Mouse (Mus musculus) mouse embryonic stem cell (cell line): ENCODE measurements around the gene Ube2c.

Experiments used
- in situ Hi-C, 2 experiments: fragments of 300-500 bp; cut with MboI; formaldehyde crosslinking; loops; 1 replicate in 1 of 2; 3 replicates in 1 of 2; pipeline ENCODE4 v1.14.3; 2019 to 2020; ENCODE audit warnings: low sequenced_read_pairs in 2 of 2, low pct_unique_long_range_greater_than_20kb in 1 of 2, mixed read lengths in 1 of 2; ENCODE audit not compliant: unreplicated experiment in 1 of 2

Gene Ube2c

DNA sequence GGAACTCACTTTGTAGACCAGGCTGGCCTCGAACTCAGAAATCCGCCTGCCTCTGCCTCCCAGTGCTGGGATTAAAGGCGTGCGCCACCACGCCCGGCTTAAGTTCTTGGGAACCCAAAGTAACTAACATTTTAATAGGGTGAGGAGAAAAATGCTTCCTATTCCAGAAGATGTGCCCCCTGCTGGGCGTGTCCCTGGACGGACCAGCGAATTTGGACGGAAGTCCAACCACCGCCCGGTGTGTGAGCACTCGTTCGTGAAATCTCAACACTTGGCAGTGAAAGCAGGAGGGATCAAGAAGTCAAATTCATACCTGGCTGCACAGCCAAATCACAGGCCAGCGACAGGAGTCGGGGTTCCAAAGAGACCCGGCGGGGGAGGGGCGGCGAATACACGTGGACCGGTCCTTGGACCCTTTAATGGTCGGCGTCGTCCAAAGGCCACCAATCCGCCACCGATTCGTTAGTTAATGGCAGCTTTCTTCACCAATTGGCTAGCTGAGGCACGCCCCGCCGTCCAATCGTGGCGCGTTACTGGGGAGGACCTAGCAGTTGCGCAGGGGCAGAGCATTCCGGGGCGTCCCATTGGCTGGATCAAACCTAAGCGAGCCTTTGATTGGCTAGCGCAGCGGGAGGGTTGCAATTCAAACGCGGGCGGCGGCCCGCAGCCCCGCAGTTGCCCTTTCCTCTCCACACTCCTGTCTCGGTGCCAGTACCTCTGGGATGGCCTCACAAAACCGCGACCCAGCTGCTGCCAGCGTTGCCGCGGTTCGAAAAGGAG, at the start of gene Ube2c:
Gene Ube2c (plus strand): TSS at position 641 of the 780 bp plus-strand sequence.
- in situ Hi-C loops = no loop called here

DNA sequence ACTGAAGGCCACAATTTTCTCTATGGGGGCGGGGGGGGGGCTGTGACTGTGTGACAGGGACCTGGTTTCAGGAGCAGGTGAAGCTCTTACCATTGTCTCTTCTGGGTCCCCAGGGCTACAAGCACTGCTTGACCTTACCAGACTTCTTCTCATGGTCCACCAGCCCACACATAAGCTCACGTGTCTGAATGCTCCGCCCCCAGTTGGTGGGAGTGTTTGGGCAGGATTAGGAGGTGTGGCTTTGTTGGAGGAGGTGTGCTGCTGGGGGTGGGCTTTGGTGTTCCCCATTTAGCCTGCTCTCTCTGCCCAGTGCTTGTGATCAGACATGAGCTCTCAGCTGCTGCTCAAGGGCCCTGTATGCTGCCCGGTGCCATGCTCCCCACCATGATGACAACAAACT, 46.4 kb upstream of the Ube2c start:
- in situ Hi-C loops = loop anchor here in 1 of 2 experiments (10.0 kb wide), 2 partner anchors 48 to 118 kb away; partner anchors contain the start of gene Wfdc11

DNA sequence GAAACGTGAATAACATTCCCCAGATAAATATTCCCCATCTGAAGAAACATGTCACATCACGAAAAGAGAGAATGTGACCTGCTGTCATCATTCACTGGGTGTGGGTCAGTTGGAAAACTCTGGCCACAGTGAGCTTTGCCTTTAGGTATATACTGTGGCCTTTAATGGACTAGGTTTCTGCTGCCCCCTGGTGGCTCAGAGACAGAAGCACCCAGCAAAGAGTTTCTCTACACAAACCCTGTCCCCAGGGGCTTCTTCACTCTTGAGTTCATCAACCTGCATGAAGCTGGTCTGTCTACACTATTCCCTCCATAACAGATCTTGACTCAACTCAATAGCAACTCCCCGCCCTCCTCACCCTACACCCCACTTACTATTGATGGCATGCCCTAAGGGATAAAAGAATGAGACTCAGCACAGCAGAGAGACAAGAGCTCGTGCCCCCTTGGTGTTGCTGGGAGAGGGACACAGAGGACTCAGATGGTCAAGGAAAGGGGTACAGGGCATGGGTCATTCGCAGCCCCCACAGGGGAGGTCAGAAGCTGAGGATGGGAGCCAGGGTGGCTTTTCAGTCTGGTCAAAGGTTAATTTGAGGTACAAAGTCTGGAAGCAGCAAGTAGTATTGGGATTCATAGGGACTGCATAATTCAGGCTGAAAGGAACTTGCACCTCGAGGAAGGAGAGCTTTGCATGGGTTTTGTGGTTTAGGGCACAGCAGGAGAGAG, 43.6 kb upstream of the Ube2c start:
- in situ Hi-C loops = loop anchor here (5.0 to 10.0 kb wide), 3 partner anchors 51 to 121 kb away; partner anchors contain the start of gene Wfdc11 (in 1 of the 2)

DNA sequence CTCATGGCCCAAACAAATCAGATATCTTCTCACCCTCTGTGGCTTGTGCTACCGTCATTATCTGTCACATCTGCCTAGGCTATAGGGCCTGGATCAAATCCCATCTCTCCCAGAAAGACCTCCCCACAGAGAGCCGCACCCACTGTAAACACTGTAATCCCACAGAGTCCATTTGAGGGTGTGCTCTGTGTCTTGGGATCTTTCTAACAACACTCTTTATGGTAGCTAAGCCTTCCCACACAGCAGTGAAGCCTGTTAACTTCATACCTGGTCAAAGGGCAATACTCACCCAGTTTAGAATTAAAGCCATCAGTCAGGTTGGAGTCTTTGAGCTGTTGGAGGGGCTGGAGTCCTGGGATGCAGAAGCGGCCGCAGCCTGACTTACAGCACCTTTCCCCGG, 38.0 kb upstream of the Ube2c start:
- in situ Hi-C loops = loop anchor here in 1 of 2 experiments (5.0 kb wide), 1 partner anchor 54 kb away; no protein-coding TSS in a partner anchor

DNA sequence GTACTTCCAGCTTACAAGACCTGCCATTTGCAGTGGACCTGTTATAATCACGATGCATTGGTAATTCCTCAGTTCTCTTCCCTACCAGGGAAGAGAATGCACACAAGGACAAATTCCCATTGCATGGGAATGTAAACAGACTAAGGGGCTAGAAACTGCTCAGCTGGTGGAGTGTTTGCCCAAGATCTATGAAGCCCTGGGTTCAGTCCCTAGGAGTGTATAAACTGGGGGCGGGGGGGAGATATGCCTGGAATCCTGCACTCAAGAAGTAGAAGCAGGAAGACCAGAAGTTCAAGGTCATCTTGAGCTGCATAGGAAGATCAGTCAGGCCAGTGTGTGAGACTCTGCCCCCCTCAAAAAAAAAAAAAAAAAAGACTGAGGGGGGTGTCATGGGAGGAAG, 36.4 kb upstream of the Ube2c start:
- in situ Hi-C loops = loop anchor here in 1 of 2 experiments (5.0 kb wide), 1 partner anchor 56 kb away; no protein-coding TSS in a partner anchor

DNA sequence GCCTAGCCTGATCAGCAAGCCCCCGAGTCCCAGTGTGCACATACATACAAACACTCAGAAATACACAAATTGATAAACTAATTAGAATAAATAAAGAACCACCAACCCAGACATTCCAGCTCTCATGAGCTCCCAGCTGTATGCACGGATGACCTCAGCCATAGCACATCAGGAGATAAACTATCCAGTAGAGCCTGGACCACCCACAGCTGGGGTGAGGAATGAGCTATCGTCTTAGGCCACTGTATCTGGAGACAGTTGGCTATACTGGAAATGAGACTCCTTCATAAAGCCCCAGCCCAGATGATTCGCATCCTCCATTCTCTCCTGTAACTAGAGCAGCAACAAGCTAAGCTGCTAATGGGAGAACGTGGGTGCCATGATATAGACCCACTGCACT, 34.9 kb upstream of the Ube2c start:
- in situ Hi-C loops = loop anchor here in 1 of 2 experiments (5.0 kb wide), 1 partner anchor 58 kb away; no protein-coding TSS in a partner anchor

DNA sequence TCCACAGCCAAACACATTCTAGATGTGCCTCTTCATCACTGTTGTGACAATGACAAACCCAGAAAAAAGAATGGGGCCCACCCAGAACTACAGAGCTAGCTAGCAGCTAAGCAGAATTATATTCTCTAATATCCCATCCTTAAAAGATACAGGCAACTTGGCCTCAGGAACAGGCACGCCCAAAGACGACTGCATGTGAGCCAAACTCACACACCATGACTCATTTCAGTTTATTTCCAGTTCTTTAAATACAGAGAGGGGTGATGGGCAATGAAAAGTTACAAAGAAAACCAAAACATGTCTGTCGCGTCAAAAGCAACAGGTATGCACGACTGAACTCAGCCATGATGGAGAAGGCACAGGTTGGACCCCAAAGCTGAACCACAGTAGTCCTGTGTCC, 34.3 kb upstream of the Ube2c start:
- in situ Hi-C loops = no loop called here

DNA sequence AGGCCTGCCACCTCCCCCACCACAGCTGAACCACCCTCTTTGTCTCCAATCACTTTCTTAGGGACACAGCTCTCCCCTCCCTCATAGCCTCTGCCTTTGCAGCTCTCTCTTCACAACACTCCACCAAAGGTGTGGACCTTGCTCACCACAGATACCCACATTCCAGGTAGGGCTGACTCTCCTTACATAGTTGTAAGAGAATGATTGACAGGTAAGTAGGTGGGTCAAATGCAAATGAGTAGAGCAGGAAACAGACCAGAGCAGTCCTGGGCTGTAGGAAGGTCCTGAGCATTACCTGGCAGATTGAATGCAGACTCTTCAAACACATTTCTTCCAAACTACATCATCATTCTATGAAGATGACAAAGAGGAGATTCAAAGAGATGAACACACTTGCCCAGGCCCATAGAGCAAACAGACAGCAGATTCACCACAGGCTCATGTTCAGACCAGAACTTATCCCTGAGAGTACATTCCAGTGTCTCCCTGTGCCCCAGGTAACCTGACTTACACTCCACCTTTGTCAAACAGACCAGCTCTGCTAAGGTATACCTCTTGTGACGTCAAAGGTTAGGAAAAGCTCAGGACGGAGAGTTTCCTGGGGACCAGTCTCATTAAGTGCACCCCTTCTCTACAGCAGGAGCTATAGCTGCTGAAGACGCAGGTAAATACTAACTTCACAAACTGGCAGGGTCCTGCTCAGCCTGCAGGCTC, 32.2 kb upstream of the Ube2c start:
- in situ Hi-C loops = no loop called here

DNA sequence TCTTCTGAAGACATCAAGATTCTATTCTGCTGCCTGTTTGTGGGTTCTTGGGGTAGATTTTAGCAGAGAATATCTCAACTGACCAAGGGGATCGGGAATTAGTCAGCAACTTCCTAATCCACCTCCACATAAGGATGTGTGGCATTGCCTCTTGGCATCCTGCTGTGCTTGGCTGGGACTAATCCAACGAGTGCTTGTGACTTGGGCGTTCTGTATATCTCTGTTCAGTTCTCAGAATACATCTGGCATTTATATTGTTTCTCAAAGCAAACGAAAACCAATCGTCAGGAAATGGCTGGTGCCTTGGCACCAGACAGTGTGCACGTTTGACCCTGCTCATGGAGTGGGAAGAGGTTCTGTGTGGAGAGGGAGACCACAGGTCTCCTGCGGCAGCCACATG, 29.8 kb upstream of the Ube2c start:
- in situ Hi-C loops = no loop called here

DNA sequence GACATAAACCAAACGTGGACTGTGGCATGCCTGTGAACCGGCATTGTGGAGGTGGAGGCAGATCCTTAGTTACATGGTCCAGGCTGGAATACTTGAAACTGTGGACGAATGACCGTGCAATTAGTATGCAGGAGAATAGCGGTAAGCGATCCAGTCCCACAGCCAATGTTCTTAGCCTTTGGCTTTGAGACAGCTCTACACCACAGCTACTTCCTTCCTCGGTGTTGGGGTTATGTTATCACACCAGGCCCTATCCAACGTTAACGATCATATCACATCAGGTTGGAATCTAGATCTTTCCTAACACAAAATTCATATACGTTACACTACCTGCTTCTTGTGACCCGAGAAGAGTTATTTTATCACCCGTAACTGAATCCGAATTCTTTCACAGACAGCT, 24.7 kb upstream of the Ube2c start:
- in situ Hi-C loops = no loop called here

DNA sequence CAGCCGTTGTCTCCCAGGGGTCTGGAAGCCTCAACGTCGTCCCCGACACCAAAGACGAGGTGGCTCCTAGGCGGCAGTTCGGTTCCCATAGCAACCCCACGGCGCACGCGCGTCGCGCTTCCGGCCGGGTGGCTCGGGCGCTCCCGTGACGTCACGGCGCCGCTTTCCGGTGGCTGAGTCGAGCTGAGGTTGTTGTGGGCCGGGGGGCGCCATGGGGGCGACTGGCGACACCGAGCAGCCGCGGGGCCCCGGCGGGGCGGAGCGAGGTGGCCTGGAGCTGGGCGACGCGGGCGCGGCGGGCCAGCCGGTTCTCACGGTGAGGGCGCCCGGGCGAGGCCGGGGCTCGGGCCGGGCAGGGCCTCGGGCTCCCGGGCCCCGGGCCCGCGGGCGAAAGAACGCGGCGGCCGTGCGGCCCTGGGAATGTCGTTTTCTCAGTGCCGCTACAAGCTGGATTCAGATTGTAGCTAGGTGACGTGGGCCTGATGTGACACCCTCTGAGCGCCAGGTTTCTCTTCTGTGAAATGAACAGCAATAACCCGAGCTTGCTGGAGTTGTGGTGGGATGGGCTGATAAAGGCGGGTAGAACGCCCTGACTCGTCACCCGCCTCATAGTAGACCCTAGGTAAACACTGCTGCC, 23.7 kb upstream of the Ube2c start, which contains the start of the genes Wfdc3 and Dnttip1:
Gene Wfdc3 (minus strand): TSS at position 89 of the 637 bp plus-strand sequence.
Gene Dnttip1 (plus strand): TSS at position 141 of the 637 bp plus-strand sequence.
- in situ Hi-C loops = no loop called here

DNA sequence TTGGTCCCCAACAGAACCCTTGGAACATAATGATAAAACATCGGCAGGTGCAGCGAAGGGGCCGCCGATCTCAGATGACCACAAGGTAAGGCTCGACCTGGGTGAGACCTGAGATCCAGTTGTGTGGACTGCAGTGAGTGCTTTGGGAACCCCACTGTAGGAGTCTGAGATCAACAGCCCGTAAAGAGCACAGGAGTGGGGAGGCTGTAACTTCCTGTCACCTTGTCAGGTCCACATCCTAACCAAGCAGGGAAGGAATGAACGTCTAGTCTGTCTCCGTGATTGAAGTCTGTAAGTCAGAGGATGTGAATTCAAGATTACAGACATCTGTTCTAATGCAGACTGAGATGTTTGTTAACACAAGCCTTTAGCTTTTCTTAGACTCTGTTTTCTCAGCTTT, 23.0 kb upstream of the Ube2c start:
- in situ Hi-C loops = no loop called here

DNA sequence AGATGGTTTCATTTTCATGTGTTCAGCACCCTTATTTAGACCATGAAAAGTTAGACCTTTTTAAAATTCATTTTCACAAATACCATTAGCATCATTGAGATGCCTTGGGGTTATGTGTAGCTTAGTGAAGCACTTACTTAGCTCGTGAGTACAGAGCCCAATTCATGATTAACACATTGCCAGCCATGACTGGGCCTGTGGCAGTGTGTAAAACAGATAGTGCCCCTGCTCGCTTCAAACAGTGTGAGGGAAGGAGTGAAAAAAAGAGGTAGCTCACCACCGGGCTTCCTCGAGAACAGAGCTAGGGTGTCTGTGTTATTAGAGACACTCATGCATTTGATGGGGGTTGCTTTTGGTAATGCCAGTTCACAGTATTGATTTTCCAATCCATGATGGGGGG, 21.5 kb upstream of the Ube2c start:
- in situ Hi-C loops = no loop called here

DNA sequence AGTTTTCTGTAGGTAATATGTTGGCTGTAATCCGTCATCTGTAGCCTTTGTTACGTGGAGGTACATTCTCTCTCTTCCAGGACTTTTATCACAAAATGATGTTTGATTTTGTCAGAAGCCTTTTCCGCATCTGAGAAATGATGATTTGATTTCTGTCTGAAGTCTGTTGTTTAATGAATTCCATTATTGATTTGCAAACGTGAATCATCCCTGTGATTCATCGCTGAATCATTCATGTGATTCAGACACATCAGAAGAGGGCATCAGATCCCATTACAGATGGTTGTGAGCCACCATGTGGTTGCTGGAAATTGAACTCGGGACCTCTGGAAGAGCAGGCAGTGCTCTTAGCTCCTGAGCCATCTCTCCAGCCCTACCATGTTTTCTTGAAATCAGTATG, 20.7 kb upstream of the Ube2c start:
- in situ Hi-C loops = no loop called here

DNA sequence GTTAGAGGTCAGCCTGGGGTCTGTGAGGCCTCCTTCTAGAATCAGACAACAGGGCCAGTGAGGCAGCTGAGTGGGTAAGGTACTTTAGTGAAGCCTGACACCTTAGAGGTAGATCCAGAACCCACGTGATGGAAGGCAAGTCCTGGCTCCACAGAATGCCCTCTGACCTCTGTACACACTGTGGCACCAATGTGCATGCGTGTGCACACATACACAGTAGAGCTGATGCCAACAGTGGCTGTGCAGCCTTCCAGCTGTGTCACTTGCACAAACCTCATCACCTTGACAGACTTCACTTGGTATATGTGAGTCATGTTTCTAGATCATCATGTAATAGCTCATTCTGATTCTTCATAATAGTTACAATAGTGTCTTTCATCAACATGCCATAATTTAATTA, 17.2 kb upstream of the Ube2c start:
- in situ Hi-C loops = no loop called here

DNA sequence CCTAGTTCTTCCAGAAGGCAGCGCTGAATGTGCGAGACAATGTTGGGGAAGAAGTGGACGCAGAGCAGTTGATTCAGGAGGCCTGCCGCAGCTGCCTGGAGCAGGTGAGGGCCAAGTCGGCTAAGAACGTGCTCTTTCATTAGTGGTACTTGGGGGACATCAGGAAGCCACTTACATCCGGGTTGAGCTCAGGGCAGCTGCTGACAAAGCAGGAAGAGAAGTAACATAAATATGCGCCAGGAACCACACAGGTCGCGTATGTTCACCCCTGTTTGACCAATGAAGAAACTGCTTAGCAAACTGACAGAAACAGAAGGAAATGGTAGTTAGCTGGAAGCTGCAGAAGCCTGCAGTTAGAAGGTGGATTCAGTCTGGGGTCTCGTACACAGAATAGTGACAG, 15.6 kb upstream of the Ube2c start:
- in situ Hi-C loops = no loop called here

DNA sequence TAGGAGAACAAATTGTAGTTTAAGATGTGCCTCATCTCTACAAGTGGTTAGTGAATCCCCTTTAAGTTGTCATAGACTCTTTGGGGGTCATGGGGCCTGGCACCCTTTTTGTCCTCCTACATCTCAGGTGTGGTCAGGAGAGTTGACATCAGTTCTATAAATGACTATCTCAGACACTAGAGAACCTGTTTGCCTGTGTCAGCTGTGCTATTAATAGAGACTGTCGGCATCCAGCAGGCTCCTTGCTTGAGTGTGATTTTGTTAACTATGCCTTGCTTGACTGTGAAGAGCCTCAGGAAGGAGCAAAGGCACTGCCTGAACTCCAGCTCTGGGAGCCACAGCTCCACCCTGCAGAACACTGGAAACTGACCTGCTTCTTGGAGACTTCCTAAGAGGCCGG, 14.9 kb upstream of the Ube2c start:
- in situ Hi-C loops = no loop called here

DNA sequence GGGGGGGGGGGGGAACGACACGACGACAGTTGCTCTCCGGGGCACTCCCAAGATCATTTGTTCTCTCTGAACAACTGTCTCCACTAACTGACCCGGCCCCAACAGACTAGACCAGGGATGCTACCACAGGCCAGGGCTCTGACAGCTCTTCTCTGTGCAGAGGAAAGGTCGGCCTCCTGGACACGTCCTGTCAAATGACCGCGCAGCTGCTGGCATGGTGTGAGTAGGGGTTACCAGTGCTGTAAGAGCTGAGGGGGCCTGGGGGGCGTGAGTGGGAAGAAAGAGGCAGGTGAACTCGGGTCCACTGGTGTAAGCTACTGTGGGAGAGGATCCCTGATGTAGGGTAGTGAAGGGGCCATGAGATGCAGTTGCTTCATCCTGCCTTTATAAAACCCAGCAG, 11.9 kb upstream of the Ube2c start:
- in situ Hi-C loops = no loop called here
